Mouse (Mus musculus) thymus, adult 2 months (tissue): ENCODE data around the gene Tfe3. TPM values are rescaled to one million over a fixed set of nuclear protein-coding genes. Genes with fewer than 3 reads are reported as not detected.
A peak's percentile ranks its signal among the peaks of the same experiment; 100 is the strongest.

Experiments used
- DNase-seq: peaks from one replicate; pipeline ENCODE4 v3.0.0; 2021
- H3K27ac ChIP-seq: fragments of 200-500 bp; 2 replicates; pipeline ENCODE4 v1.5.1; 2012; ENCODE audit warnings: low read length, control low read depth; ENCODE audit not compliant: control insufficient read depth, insufficient read depth
- H3K27me3 ChIP-seq: fragments of 200-500 bp; 2 replicates; pipeline ENCODE4 v1.6.1; 2012; ENCODE audit warnings: mild to moderate bottlenecking, low read length, moderate library complexity, mixed read lengths; ENCODE audit not compliant: control insufficient read depth, insufficient read depth
- H3K36me3 ChIP-seq: fragments of 200-500 bp; 2 replicates; pipeline ENCODE4 v1.6.1; 2012; ENCODE audit warnings: mild to moderate bottlenecking, low read length, moderate library complexity; ENCODE audit not compliant: control insufficient read depth, insufficient read depth
- H3K4me1 ChIP-seq: fragments of 200-500 bp; replicated peaks from 2 replicates; pipeline ENCODE4 v1.6.1; 2012; ENCODE audit warnings: low read length; ENCODE audit not compliant: control insufficient read depth, insufficient read depth
- H3K4me3 ChIP-seq: fragments of 200-500 bp; 2 replicates; pipeline ENCODE4 v1.5.1; 2012; ENCODE audit warnings: mild to moderate bottlenecking, low read length, control low read depth, moderate library complexity; ENCODE audit not compliant: control insufficient read depth, insufficient read depth
- CTCF ChIP-seq: fragments of 200-500 bp; IDR thresholded peaks from 2 replicates; pipeline ENCODE4 v1.5.1; 2012; ENCODE audit warnings: mild to moderate bottlenecking, control low read depth, low read length, moderate library complexity, borderline replicate concordance; ENCODE audit not compliant: control insufficient read depth, poor library complexity, insufficient read depth; ENCODE audit errors: extremely low read depth
- POLR2A ChIP-seq: fragments of 200-500 bp; IDR thresholded peaks from 2 replicates; pipeline ENCODE4 v1.6.1; 2012; ENCODE audit warnings: mild to moderate bottlenecking, low read length, control low read depth, moderate library complexity; ENCODE audit not compliant: control insufficient read depth, poor library complexity, insufficient read depth; ENCODE audit errors: extremely low read depth
- WGBS: fragments of 180-500 bp; shearing (Covaris S2); methylation state at CpG from one replicate; pipeline ENCODE4 v1.1.7; 2018; 5-methylcytosine and 5-hydroxymethylcytosine counted together
- polyA plus RNA-seq: library from polyadenylated mRNA; depleted of rRNA; stranded (reverse); fragments of >200 nt; gene quantifications from 2 replicates; pipeline ENCODE4 v1.2.3, GENCODE M21; 2012

The Tfe3 gene
- polyA plus RNA-seq, 1 experiment = 26.4 TPM

GRCm38 (mm10) chrX:7733571-7734156 is 28.7 kb upstream of the Tfe3 start:
- 29% methylated on average over 25 of the region's 26 CpGs for WGBS
- DNase-seq = peak; percentile 83
- no peak overlapping the region for H3K27ac ChIP-seq
- H3K27me3 ChIP-seq = no peaks in the 10 kb centered on the region
- peak overlapping the region; percentile 37 for H3K4me3 ChIP-seq
- 0 out of 2 replicates have a peak, but pooled peaks cover 8% of the 10 kb centered on the region for H3K4me1 ChIP-seq
- TF ChIP-seq POLR2A = no peak
- peak; percentile 72; the same call in 1 of the 2 replicates for TF ChIP-seq CTCF
- no peaks in the 10 kb centered on the region for H3K36me3 ChIP-seq

- Histone ChIP-seq H3K4me3 (no peak overlapping the region), H3K27me3 (no peaks in the 10 kb centered on the region), H3K4me1 (no peaks in the 10 kb centered on the region), H3K27ac (no peak overlapping the region), H3K36me3 (no peaks in the 10 kb centered on the region)
- WGBS = 84% methylated on average over 14 of the region's 14 CpGs
- no peak for TF ChIP-seq CTCF
- no peak for TF ChIP-seq POLR2A
- DNase-seq = no peak
These were observed 22.9 kb upstream of the Tfe3 start for GRCm38 (mm10) chrX:7739336-7740081.

GRCm38 (mm10) chrX:7740082-7740819 is 22.1 kb upstream of the Tfe3 start:
- no peak overlapping the region for H3K27ac ChIP-seq
- H3K27me3 ChIP-seq = no peaks in the 10 kb centered on the region
- WGBS = 79% methylated on average over 10 of the region's 10 CpGs
- no peaks in the 10 kb centered on the region for H3K4me1 ChIP-seq
- H3K36me3 ChIP-seq = no peaks in the 10 kb centered on the region
- TF ChIP-seq POLR2A (no peak), CTCF (no peak)
- no peak for DNase-seq
- no peak overlapping the region for H3K4me3 ChIP-seq

GRCm38 (mm10) chrX:7741103-7741502 is 21.3 kb upstream of the Tfe3 start:
- H3K4me1 ChIP-seq = no peaks in the 10 kb centered on the region
- H3K27me3 ChIP-seq = no peaks in the 10 kb centered on the region
- 94% methylated on average over 5 of the region's 5 CpGs for WGBS
- TF ChIP-seq POLR2A = no peak
- TF ChIP-seq CTCF = no peak
- no peaks in the 10 kb centered on the region for H3K36me3 ChIP-seq
- H3K4me3 ChIP-seq = no peak overlapping the region
- H3K27ac ChIP-seq = no peak overlapping the region
- DNase-seq = no peak

- TF ChIP-seq CTCF = no peak
- TF ChIP-seq POLR2A = no peak
- 62% methylated on average over 5 of the region's 5 CpGs for WGBS
- H3K36me3 ChIP-seq = no peaks in the 10 kb centered on the region
- no peak overlapping the region for H3K27ac ChIP-seq
- DNase-seq = no peak
- H3K27me3 ChIP-seq = no peaks in the 10 kb centered on the region
- no peak overlapping the region for H3K4me3 ChIP-seq
- no peaks in the 10 kb centered on the region for H3K4me1 ChIP-seq
These were observed 18.9 kb upstream of the Tfe3 start for GRCm38 (mm10) chrX:7743470-7743869.

GRCm38 (mm10) chrX:7744940-7745339 is 17.4 kb upstream of the Tfe3 start:
- Histone ChIP-seq H3K27me3 (no peaks in the 10 kb centered on the region), H3K36me3 (no peaks in the 10 kb centered on the region), H3K27ac (no peak overlapping the region), H3K4me3 (no peak overlapping the region), H3K4me1 (no peaks in the 10 kb centered on the region)
- no peak for DNase-seq
- WGBS = 94% methylated on average over 1 of the region's 1 CpGs
- no peak for TF ChIP-seq CTCF
- no peak for TF ChIP-seq POLR2A
